Mouse (Mus musculus) natural killer cell, adult 2 months (primary cell): Measurements from ENCODE around the gene Rbp7.

Experiments used
- DNase-seq, 2 experiments: peaks; one replicate each; pipeline ENCODE4 v3.0.0; 2022; ENCODE audit warnings: low spot score in 2 of 2

Gene Rbp7

DNA sequence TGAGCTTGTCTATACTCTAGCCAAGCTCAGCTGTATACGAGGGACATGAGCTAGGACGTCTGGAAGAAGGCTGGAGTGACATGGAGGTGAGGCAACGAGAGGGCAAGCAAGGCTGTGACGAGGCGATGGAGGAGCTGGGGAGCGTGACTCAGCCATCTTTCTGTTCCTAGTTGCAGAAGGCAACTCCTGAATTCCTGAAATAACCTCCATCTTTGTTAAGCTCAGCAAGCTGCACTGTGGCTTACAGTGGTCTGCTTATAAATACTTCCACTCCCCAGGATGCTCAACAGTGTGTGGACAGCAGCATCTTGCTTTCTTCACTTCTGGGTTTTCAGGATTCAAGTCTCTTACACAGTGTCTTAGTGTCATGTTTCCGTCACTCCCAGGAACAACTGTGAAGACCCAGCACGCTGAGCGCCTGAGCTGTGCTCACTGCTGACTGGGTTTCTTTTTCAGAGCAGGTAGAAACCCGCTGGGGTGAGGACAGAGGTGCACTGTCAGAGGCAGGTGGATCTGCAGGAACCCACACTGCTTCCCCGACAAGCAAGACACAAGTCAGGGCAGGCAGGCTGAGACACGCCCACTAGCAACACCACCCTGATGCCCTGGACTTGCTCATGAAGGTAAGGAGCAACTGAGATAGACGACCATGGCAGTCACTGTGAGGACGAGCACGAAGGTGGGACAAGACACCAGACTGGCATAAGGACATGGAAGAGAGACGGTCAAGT, 48.9 kb downstream of the Rbp7 start:
- no peak for DNase-seq

- no peak for DNase-seq
These were observed 49.9 kb downstream of the Rbp7 start for GRCm38 (mm10) chr4:149404640-149405465.

GRCm38 (mm10) chr4:149403037-149403436, 51.7 kb downstream of the Rbp7 start:
- no peak for DNase-seq

DNA sequence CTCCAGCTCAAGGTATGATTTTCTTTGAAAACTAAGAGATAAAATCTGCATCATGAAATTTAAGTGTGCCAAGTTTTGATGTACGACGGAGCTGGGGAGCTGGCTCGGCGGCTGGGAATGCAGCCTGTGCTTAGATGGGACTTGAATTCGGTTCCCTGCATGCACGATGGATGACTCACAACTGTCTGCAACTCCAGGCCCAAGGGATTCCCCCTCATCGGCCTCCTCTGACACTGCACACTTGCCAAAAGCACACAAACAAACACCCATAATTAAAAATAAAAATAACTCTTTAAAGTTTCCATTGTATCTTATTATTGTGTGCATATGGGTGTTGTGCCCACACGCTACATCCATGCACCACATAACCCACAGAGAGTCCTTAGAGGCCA, 53.2 kb downstream of the Rbp7 start:
- no peak for DNase-seq

DNA sequence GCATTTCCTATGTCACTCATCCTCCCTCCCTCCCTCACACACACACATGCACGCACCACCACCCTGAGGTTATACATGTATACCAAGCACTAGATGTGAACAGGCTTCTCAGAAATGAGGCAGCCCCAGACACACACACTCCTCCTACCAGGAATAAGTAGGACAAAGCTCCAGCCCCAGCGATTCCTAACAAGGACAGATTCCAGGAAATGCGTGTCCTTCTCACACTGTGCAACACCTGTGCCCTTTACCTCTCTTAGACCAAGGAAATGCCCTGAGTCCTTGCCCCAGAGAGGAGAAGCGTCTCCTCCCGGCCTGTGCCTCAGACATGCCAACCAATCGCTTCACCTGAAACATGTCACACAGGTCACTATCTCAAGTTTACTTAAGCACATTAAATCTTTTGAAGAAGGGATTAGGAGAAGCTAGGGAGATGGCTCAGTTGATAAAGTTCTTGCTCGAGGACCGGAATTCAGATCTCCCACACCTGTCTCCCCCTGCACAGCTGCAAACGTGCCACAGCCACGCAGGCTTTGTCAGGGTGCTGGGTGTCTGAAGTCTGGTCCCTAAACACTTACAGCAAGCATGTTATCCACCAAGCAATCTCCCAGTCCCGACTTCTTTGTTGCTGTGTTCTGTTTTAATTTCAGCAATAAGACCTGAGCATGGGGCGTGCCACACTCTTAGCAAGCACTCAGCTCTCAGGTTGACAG, 53.7 kb downstream of the Rbp7 start:
- no peak for DNase-seq
